Mouse (Mus musculus): ENCODE data around the gene Tfpt.

- TF ChIP-seq CTCF (IDR thresholded peaks at IDR 0.05; ENCODE audit: low read depth, low read length), result no peak
- no peak for TF ChIP-seq POLR2A (IDR thresholded peaks at IDR 0.05; ENCODE audit: extremely low read depth, insufficient read depth, low read length)
These were observed 28.8 kb upstream of the Tfpt start for GRCm38 (mm10) chr7:3658578-3658977.

Measured in liver, adult 2 months (tissue).